Mouse (Mus musculus) embryonic facial prominence, embryonic 12.5 days (tissue): ENCODE data around the gene Rpgrip1. TPM values are rescaled to one million over a fixed set of nuclear protein-coding genes. Genes with fewer than 3 reads are reported as not detected.
A peak's percentile ranks its signal among the peaks of the same experiment; 100 is the strongest.

Experiments used
- ATAC-seq: fragments of 200-750 bp; cut with Nextera tagmentation; 2 replicates; pipeline ENCODE4 v1.8.0; 2017; ENCODE audit not compliant: insufficient number of reproducible peaks, insufficient read depth, low FRiP score, low TSS enrichment
- H3K27ac ChIP-seq: fragments of 300-500 bp; sonication (generic); 2 replicates; pipeline ENCODE4 v1.5.1; 2016; ENCODE audit warnings: mild to moderate bottlenecking
- H3K27me3 ChIP-seq: fragments of 300-500 bp; sonication (generic); 2 replicates; pipeline ENCODE4 v1.6.1; 2016; ENCODE audit warnings: mild to moderate bottlenecking, moderate library complexity
- H3K36me3 ChIP-seq: fragments of 300-500 bp; sonication (generic); 2 replicates; pipeline ENCODE4 v1.6.1; 2016; ENCODE audit warnings: mild to moderate bottlenecking
- H3K4me1 ChIP-seq: fragments of 300-500 bp; sonication (generic); 2 replicates; pipeline ENCODE4 v1.6.1; 2016
- H3K4me2 ChIP-seq: fragments of 300-500 bp; sonication (generic); replicated peaks from 2 replicates; pipeline ENCODE4 v1.6.1; 2016; ENCODE audit warnings: mild to moderate bottlenecking, moderate library complexity
- H3K4me3 ChIP-seq: fragments of 300-500 bp; sonication (generic); 2 replicates; pipeline ENCODE4 v1.5.1; 2016; ENCODE audit warnings: mild to moderate bottlenecking
- H3K9ac ChIP-seq: fragments of 300-500 bp; sonication (generic); 2 replicates; pipeline ENCODE4 v1.6.1; 2016; ENCODE audit warnings: mild to moderate bottlenecking, moderate library complexity
- H3K9me3 ChIP-seq: fragments of 300-500 bp; sonication (generic); 2 replicates; pipeline ENCODE4 v1.6.1; 2016; ENCODE audit warnings: mild to moderate bottlenecking, moderate library complexity
- WGBS: fragments of 180-500 bp; shearing (Covaris S2); methylation state at CpG from one replicate; pipeline ENCODE4 v1.1.7; 2016; 5-methylcytosine and 5-hydroxymethylcytosine counted together
- polyA plus RNA-seq: library from polyadenylated mRNA; unstranded; fragments of >200 nt; fragmentation: Nextera tagmentation; extraction: Ambion mirVana; gene quantifications from 2 replicates; pipeline ENCODE4 v1.2.1, GENCODE M21; 2016

Rpgrip1 gene
- polyA plus RNA-seq, 1 experiment from 2014 or later: 75.9 TPM

GRCm38 (mm10) chr14:52101285-52102157 is 9.0 kb upstream of the Rpgrip1 start:
- Histone ChIP-seq H3K4me1 (peaks cover 23% of the 10 kb centered on the region), H3K27me3 (no peaks in the 10 kb centered on the region), H3K4me2 (peak overlapping the region; percentile 76), H3K36me3 (peaks cover 18% of the 10 kb centered on the region), H3K27ac (no peak overlapping the region), H3K4me3 (peak overlapping the region; percentile 88), H3K9ac (no peak overlapping the region), H3K9me3 (no peaks in the 10 kb centered on the region)
- ATAC-seq: no peak
- 84% methylated on average over 1 of the region's 1 CpGs for WGBS

- peak overlapping the region; percentile 96 for H3K27ac ChIP-seq
These were observed 7.0 kb upstream of the Rpgrip1 start for GRCm38 (mm10) chr14:52103474-52103855.

GRCm38 (mm10) chr14:52103856-52104676 is 6.4 kb upstream of the Rpgrip1 start, which contains the start of gene Hnrnpc:
Gene Hnrnpc, minus strand, starts transcription at chr14:52104028.
- Histone ChIP-seq H3K4me3 (peak within 1 kb of the TSS; percentile 88), H3K4me2 (peak within 1 kb of the TSS; percentile 76), H3K9me3 (no peaks in the 10 kb centered on the region), H3K4me1 (peaks cover 20% of the 10 kb centered on the region), H3K27ac (peak within 1 kb of the TSS; percentile 96), H3K9ac (peak within 1 kb of the TSS; percentile 97), H3K27me3 (no peaks in the 10 kb centered on the region), H3K36me3 (peaks cover 10% of the 10 kb centered on the region; the same call in 1 of the 2 replicates)
- under 1% methylated on average over 50 of the region's 50 CpGs for WGBS
- peak; percentile 99 for ATAC-seq

More at GRCm38 (mm10) chr14:52103474-52103855, 7.0 kb upstream of the Rpgrip1 start:
- H3K9ac ChIP-seq: peak overlapping the region; percentile 97
- under 1% methylated on average over 30 of the region's 30 CpGs for WGBS
- peak; percentile 0; the same call in 1 of the 2 replicates for ATAC-seq
- H3K4me2 ChIP-seq: peak overlapping the region; percentile 76
- H3K9me3 ChIP-seq: no peaks in the 10 kb centered on the region
- H3K36me3 ChIP-seq: peaks cover 10% of the 10 kb centered on the region; the same call in 1 of the 2 replicates
- no peaks in the 10 kb centered on the region for H3K27me3 ChIP-seq
- peak overlapping the region; percentile 88 for H3K4me3 ChIP-seq
- peaks cover 23% of the 10 kb centered on the region for H3K4me1 ChIP-seq

DNA sequence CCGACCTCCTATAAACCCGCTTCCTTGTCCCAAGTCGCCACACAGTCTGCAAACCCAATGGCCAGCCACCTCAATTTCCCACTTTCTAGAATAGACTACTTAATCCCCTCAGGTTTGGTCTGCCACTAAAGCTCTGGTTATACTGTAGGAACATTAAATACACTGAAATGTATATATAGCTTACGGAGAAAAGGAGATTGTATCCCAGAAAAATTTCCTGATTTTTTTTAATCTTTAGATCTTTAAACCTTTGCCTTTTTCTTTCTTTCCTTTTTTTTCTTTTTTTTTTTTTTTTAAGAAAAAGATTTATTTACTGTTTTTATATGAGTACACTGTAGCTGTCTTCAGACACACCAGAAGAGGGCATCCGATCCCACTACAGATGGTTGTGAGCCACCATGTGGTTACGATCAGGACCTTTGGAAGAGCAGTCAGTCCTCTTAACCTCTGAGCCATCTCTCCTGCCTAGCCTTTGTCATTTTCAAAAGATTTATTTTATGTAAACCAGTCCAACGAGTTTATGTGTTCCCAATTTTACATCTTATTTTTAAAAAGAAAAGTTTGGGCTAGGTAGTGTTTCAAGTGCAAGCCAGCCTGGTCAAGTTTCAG is 5.7 kb upstream of the Rpgrip1 start:
- 30% methylated on average over 7 of the region's 7 CpGs for WGBS
- no peaks in the 10 kb centered on the region for H3K9me3 ChIP-seq
- H3K9ac ChIP-seq: peak overlapping the region; percentile 52
- peaks cover 10% of the 10 kb centered on the region; the same call in 1 of the 2 replicates for H3K36me3 ChIP-seq
- H3K4me1 ChIP-seq: peaks cover 17% of the 10 kb centered on the region
- peak overlapping the region; percentile 89 for H3K27ac ChIP-seq
- ATAC-seq: no peak; the same call in 1 of the 2 replicates
- H3K4me2 ChIP-seq: peak overlapping the region; percentile 56
- no peaks in the 10 kb centered on the region for H3K27me3 ChIP-seq
- peak overlapping the region; percentile 32 for H3K4me3 ChIP-seq

GRCm38 (mm10) chr14:52105308-52105707 is 5.2 kb upstream of the Rpgrip1 start:
- Histone ChIP-seq H3K4me2 (no peak overlapping the region), H3K9me3 (no peaks in the 10 kb centered on the region), H3K27me3 (no peaks in the 10 kb centered on the region), H3K4me3 (no peak overlapping the region), H3K27ac (no peak overlapping the region), H3K4me1 (peaks cover 15% of the 10 kb centered on the region), H3K36me3 (peaks cover 10% of the 10 kb centered on the region; the same call in 1 of the 2 replicates), H3K9ac (no peak overlapping the region)
- 73% methylated on average over 2 of the region's 2 CpGs for WGBS
- ATAC-seq: no peak

- no peak overlapping the region for H3K4me3 ChIP-seq
- H3K36me3 ChIP-seq: peaks cover 5% of the 10 kb centered on the region; the same call in 1 of the 2 replicates
- no peak overlapping the region; the same call in 1 of the 2 replicates for H3K4me2 ChIP-seq
- 24% methylated on average over 10 of the region's 10 CpGs for WGBS
- no peak for ATAC-seq
- H3K4me1 ChIP-seq: peaks cover 7% of the 10 kb centered on the region
- no peak overlapping the region for H3K27ac ChIP-seq
- H3K9me3 ChIP-seq: no peaks in the 10 kb centered on the region
- no peaks in the 10 kb centered on the region for H3K27me3 ChIP-seq
- H3K9ac ChIP-seq: no peak overlapping the region
These were observed 3.8 kb upstream of the Rpgrip1 start for GRCm38 (mm10) chr14:52106741-52107140.

DNA sequence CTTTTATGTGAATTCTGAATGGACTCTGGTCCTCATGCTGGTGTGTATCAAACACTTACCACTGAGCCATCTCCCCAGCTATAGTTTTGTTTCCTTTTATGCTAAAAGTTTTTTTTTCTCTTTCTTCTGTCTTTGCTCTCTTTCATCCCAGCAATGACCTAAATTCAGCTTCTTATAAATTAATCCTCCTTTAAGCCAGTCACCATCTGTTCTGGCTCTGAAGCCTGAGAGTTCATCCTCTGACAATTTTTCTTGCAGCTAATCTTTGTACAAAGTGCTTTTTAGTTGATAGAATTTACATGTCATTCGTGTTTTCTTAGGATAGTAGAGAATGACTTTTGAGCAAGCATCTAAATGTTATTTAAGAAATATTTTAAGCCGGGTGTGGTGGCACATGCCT is 2.5 kb upstream of the Rpgrip1 start:
- Histone ChIP-seq H3K4me3 (no peak overlapping the region), H3K36me3 (no peaks in the 10 kb centered on the region), H3K4me2 (no peak overlapping the region), H3K27me3 (no peaks in the 10 kb centered on the region), H3K9ac (no peak overlapping the region), H3K4me1 (no peaks in the 10 kb centered on the region), H3K9me3 (no peaks in the 10 kb centered on the region), H3K27ac (no peak overlapping the region)
- WGBS: 83% methylated on average over 2 of the region's 2 CpGs
- no peak for ATAC-seq

DNA sequence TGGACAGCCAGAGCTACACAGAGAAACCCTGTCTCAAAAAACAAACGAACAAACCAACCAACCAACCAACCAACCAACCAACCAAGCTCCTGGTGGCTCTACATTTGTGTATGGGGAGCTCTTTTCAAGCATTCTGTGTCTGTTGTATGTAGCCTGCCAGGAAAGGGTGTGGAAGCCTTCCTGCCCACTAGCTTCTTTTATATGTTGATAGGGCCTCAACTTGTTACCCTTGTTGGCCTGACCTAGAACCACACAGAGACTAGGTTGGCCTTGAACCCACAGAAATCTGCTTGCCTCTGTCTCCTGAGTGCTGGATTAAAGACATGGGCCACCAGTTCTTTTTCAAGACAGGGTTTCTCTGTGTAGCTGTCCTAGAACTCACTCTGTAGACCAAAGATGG is 3.6 kb downstream of the Rpgrip1 start:
- 0 out of 2 replicates have a peak, but pooled peaks cover 3% of the 10 kb centered on the region for H3K4me1 ChIP-seq
- H3K36me3 ChIP-seq: no peaks in the 10 kb centered on the region
- no peak overlapping the region for H3K4me3 ChIP-seq
- H3K27me3 ChIP-seq: no peaks in the 10 kb centered on the region
- no peak overlapping the region for H3K9ac ChIP-seq
- no peak overlapping the region for H3K4me2 ChIP-seq
- no peak for ATAC-seq
- H3K9me3 ChIP-seq: no peaks in the 10 kb centered on the region
- H3K27ac ChIP-seq: no peak overlapping the region
- 69% methylated on average over 1 of the region's 1 CpGs for WGBS

- 96% methylated on average over 5 of the region's 5 CpGs for WGBS
- Histone ChIP-seq H3K4me3 (no peak overlapping the region), H3K4me1 (0 out of 2 replicates have a peak, but pooled peaks cover 3% of the 10 kb centered on the region), H3K27me3 (no peaks in the 10 kb centered on the region), H3K27ac (no peak overlapping the region), H3K9ac (no peak overlapping the region), H3K4me2 (no peak overlapping the region), H3K36me3 (no peaks in the 10 kb centered on the region), H3K9me3 (no peaks in the 10 kb centered on the region)
- no peak for ATAC-seq
These were observed 6.7 kb downstream of the Rpgrip1 start for GRCm38 (mm10) chr14:52117241-52117640.

- Histone ChIP-seq H3K4me2 (peak overlapping the region; percentile 90), H3K9me3 (no peaks in the 10 kb centered on the region), H3K9ac (no peak overlapping the region), H3K4me1 (0 out of 2 replicates have a peak, but pooled peaks cover 3% of the 10 kb centered on the region), H3K4me3 (peak overlapping the region; percentile 51; the same call in 1 of the 2 replicates), H3K27ac (peak overlapping the region; percentile 89), H3K36me3 (no peaks in the 10 kb centered on the region), H3K27me3 (no peaks in the 10 kb centered on the region)
- 25% methylated on average over 8 of the region's 8 CpGs for WGBS
- ATAC-seq: no peak
These were observed 7.9 kb downstream of the Rpgrip1 start for GRCm38 (mm10) chr14:52118456-52118822.
